Mouse (Mus musculus) G1E (cell line): ENCODE measurements at regions not wholly inside any gene's neighbourhood (a gene's known extent, or its start where the extent isn't known, plus 50 kb on each side); places are given as distances from the start of the nearest gene placed in this dataset.

Experiments
- CTCF ChIP-seq: IDR thresholded peaks from 2 replicates; pipeline ENCODE4 v1.5.1; 2012; ENCODE audit warnings: low read depth, low read length, inconsistent platforms, mixed read lengths
- GATA1 ChIP-seq: IDR thresholded peaks from 2 replicates; pipeline ENCODE4 v1.6.1; 2012; ENCODE audit warnings: borderline replicate concordance, low read length, inconsistent platforms, mixed read lengths
- GATA2 ChIP-seq: IDR thresholded peaks from 2 replicates; pipeline ENCODE4 v1.6.1; 2012; ENCODE audit warnings: low read depth, low read length, inconsistent platforms, borderline replicate concordance
- POLR2AphosphoS5 ChIP-seq: IDR thresholded peaks from 2 replicates; pipeline ENCODE4 v1.6.1; 2012; ENCODE audit warnings: low read depth, low read length, inconsistent platforms; ENCODE audit not compliant: insufficient replicate concordance
- TAL1 ChIP-seq: conservative IDR thresholded peaks from 2 replicates; pipeline ENCODE4 v1.6.1; 2012; ENCODE audit warnings: low read depth, low read length, inconsistent platforms, mixed read lengths

DNA sequence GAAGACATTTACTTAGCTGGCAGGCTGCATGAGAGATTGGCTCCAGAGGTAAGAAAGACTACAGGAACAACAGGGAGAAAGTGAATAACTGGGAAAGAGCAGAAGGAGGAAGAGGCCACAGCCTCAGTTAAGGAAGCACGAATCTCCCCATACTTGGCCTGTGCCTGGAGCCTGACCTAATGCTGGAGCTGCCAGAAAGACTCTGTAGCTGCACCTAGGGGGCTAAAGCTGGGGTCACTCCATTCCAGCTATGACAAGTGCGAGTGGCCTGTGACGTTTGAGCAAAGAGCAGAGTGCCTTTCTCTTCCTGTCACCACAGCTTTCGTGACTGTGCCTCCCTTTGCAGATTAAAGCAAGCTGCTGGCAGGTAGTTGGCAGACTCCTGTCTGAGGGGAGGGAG is 250.6 kb downstream of the Bcl11a start:
- TF ChIP-seq TAL1 (no peak), CTCF (no peak), GATA1 (no peak), POLR2AphosphoS5 (no peak), GATA2 (no peak)
